Mouse (Mus musculus): ENCODE data around the gene Bpifb9a.
"Not testable (repeated sequence)": the region's sequence is repeated elsewhere in the genome, so short reads cannot be mapped to it uniquely, and the experiment has no call there.

Bpifb9a gene

DNA sequence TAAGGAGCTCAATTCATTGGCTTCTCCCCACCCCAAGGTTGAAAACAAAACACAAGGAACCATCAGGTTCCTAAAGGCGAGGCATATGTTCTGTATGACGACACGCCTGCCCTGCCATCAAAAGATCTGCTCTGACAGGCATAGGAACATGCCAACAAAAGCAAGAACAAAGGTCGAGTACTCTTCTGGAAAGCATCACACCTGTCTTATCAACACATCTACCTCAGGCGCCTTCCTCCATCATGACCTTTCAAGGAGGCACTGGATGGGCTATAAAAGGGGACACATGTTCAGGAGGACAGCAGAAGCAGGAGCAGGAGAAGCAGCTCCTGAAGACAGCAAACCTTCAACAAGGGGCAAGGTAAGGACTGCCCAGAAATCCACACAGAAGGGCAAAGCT is at the start of gene Bpifb9a:
Gene Bpifb9a (plus strand): TSS at position 301 of the 400 bp plus-strand sequence.
- DNase-seq: not testable (repeated sequence)

DNA sequence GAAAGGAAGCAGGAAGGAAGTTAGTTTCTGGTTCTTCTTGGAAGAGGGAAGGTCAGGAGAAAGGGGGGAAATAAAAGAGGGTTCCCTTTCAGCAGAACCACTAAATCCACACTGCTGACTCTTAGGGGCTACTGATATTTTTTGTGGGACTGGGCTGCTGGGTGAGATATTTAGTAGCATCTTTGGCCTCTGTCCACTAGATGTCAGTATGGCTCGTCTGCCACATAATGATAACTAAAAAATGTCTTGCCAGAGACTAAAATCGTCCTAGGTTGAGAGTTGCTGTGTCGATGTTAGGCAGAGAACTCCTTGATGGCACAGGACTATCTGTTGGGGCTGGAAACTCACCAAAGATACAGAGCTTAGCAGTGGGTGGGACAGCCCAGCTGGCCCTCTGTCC is 48.5 kb upstream of the Bpifb9a start:
- DNase-seq: no peak

DNA sequence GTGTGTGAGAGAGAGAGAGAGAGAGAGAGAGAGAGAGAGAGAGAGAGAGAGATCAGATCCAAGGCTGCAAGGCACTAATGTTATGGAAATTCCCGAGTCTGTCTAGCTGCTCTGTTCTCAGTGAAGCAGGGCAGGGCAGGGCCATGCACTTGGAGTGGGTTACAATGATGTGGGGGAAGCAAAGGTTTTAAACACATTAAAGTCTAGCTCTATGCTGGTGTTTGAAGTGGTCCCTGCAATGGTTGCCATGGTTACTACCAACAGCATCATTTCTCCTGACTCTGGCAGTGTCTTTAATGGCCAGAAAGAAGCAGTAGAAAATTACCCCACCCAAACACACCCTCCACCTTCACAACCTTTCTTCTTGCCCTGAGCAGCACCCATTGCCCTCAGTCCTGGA is 46.5 kb upstream of the Bpifb9a start:
- no peak for DNase-seq

DNA sequence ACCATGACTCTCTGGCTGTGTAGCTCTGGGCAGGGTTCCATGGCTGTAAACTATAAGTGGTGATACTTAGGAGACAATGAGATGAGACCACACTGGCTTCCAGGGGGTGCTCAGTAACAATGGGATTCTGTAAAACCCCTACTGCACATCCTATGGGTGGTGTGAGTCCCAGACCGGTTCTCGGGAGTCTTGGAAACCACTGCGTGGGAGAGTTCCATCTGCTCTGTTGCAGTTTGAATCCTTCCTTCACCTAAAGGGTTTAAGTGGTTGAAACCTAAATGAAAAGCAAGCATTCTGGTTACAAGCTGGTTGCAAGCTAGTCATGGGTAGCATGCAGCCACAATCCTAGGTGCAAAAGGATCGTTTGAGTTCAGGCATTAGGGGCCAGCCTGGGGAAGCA is 45.8 kb upstream of the Bpifb9a start:
- no peak for DNase-seq

DNA sequence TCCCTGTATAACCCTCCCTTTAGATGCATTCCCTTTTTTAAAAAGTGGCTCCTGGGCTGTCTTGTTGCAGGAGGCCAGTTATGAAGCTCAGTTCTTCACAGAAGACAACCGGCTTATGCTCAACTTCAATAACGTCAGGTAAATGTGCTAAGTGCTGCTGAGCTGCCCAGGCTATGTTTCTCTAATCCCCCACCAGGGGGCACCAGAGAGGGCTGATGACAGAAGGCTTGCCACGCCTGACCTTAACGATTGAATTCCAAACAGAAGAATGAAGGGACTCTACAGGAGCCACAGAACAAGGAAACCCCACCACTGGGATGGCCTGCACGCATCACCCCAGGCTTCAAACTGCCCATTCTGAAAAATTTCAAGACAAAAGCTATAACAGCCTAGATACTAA is 42.5 kb upstream of the Bpifb9a start:
- peak; percentile 68 to 83 for DNase-seq

DNA sequence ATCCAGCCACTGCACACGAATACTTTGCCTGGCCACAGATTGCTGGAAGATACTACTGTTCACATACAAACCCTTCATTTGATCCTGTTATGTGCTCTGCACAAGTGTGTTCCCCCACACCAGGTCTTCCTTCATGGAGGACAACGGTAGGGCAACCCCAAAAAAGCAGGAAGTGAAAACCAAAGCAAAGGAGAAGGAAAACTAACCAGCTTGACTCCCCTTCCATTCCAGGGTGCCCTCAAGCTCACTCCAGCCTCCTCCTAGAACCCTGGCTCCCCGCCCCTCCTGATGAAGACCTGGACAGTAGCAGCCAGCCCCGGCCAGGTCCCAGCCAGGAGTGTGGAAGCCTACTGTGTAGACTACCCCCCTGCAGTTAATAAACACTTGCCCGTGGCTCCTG is 37.7 kb upstream of the Bpifb9a start:
- DNase-seq: no peak

DNA sequence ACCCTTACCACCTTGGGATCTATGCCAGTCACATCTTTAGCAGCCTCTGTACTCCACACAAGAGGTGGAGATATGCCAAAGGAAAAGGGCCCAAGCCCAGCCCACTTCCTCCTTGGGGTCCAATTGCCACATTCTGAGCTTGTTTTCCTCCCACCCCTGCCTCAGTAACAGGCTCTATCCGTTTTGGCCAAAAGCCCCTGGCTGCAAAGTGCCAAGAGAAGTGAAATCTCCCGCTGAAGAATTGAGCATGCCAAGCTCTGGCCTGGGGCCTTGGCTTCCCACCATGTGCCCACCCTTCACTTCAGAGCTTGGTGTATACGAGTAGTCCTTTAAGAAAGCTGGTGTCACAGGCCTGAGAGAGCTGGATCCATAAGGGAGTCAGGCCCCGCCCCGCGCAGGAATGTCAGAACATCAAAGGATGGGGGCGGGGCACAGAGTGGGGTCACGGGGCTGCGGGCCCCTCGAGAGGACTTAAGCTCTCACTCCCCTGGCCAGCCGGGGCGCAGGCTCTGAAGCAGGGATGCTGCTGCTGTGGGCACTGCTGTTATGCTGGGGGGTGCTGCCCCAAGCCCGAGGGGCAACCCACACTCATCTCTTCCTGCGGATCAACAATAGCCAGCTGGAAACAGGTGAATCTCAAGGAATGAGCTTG is 34.3 kb upstream of the Bpifb9a start, which contains the start of gene Bpifb5:
Gene Bpifb5 (plus strand): TSS at position 478 of the 652 bp plus-strand sequence.
- DNase-seq: peak; percentile 67 to 85

DNA sequence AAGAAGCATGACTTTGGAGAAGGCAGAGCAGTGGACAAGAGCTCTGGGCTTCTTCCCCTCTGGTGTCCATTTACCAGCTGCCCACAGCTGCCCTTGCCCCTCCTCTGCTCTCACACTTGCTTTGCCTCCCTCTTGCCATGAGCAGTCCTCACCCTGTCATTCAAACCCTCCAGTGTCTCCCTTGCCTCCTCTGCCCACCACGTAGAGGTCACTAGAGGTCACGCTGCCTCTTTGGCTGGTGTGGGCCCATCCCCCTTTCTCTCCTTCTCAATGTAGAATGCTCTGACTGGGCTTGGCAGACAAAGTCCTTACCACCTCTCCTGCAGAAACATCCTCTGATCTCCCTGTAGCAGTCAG is 33.8 kb upstream of the Bpifb9a start:
- DNase-seq: peak in 1 of 2 experiments; percentile 25

DNA sequence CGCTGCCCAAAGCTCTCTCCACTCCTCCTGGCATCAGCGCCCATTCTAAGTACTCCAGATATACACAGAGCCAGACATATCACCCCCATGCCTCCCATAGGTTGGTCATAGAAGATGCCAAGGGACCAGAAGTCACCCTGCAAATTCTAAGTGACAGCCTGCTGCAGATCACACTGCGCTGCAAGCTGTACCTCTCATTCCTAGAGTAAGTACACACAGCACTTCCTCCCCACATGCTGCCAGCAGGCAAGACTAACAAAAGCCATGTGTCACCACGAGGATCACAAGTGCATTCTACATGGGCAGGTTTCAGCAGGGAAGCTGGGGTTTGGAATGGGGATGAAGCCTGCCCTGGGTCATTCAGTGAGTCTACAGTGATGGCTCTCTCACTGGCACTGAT is 30.7 kb upstream of the Bpifb9a start:
- peak in 1 of 2 experiments; percentile 12 for DNase-seq

DNA sequence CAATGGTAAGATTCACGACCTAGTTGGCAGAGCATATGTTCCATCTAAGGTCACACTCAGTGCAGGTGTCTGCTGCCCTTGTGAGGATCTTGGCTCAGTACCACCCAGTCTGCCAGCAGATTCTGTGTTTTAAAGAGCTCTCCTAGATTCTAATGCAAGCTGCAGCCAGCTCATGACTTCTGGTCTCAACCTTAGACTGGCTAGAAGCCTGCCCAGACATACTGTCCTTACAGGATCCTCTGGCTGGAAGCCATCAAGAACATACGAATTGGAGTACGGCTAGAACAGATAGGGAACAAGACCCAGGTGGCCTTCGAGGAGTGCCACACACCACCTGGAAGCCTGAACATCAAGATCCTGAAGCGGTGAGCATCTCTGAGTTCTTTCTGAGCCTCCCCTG is 29.8 kb upstream of the Bpifb9a start:
- DNase-seq: no peak

DNA sequence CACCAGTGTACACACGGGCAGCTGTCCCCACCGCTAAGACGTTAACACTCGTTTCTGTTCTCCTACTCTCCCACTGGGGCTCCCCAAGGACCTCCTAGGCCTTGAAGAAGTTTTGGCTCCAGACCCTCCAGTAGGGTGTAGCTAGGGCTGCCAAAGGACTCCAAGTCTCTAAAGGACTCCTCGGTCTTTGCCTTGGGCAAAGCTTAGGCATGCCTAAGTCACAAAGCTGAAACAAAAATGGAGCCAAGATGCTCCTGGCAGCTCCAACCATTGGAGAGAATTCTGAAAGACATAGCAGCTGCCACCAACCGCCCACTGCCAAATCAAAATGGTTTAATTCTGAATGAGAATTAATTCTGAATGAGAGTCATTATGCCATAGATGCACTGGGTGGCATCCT is 24.2 kb upstream of the Bpifb9a start:
- DNase-seq: no peak

DNA sequence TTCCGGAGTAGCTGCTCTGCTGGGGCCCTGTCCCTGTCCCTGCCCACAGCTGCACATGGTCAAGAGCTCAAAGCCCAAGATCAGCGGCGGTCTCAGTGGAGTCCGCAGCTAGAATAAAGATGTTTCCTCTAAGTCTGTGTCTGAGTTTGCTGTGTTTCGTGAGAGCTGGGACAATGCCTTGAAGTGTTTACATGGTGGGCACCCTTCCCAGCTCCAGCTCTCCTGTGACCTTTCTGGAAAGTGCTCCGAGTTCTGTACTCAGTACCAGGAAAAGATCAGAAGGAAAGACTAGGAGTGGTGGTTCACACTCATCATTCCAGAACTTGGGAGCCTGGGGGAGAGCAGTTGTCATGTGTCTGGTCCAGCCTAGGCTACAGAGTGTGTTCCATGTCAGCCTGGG is 16.9 kb upstream of the Bpifb9a start:
- DNase-seq: peak; percentile 32 to 44

DNA sequence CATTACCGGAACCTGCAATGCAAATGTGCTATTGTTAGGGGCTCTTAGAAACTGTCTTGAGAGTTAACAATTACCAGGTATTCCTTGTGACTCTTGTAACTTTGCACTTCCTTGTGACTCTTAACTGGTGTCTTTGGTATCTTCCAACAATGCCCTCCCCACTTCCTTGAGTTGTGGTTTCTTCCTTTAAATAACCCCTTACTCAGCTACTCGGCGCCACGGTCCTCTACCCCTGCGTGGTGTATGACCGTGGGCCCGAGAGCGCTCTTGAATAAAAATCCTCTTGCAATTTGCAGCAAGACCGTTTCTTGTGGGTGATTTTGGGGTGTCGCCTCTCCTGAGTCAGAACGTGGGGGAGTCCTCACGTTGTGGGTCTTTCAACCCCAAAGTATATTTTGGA is 14.9 kb upstream of the Bpifb9a start:
- DNase-seq: not testable (repeated sequence)

DNA sequence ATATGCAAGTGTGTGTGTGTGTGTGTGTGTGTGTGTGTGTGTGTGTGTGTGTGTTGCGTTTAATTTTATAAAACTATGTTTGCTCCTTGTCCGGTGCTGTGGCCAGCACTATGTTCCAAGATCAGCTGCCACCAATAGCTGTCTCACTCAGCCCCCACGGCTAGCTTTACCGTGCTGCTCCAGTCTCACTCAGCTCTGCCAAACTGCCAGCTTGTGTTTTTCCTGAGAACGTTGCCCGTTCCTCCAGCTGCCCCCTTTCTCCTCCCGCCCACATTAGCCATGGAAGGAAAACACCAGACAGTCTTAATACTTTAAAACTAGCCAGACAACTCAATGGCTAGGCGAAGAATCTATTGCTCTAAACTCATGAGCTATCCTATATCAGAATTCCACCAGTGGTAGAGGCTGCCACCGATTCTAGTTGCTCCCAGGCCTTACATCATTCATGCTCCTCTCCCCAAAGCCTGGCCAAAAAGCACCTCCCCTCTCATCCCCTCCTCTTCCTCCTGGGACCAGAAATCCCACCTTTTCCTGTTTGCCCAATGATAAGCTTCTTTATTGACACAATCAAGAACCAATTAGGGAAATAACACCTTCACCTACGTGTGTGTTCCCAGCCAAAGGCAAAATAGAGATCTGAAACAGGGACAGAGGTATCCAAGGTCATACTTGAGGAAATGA is 14.2 kb upstream of the Bpifb9a start:
- DNase-seq: no peak

DNA sequence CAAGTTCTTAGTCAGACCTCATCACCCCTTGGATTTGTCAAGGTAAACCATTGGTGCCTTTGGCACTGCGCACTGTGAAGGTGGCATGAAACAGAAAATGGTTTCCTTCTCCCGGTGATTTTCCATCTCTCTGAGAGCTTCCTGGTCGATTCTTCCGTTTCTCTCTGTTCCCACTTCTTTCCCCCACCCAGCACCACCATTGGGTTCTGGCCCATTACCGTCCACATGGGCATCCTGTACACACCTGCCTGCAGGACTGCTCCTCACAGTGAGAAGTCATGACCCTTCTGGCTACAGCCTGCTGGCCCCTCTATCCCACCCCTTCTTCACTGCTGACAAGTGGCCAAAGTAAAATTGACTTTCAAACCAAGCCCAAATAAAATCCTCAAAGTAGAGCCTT is 12.3 kb upstream of the Bpifb9a start:
- no peak for DNase-seq

DNA sequence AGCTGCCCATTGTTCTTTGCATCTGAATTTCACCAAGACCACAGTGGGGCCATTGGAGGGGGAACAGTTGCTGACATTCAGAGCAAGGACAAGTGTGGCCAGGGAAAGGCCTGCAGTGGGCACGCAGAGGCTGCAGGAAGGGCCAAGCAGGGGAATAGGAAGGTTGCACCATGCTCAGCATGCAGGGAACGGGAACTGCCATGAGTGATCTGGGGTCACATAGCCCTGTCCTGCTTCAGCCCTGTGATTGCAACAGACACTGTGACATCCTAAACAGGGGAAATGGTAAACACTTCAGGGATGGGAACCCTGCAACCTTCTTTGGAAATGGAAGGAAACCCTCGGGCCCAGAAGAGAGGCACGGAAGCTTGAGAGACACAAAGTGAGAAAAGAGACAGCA is 2.4 kb upstream of the Bpifb9a start:
- not testable (repeated sequence) for DNase-seq

DNA sequence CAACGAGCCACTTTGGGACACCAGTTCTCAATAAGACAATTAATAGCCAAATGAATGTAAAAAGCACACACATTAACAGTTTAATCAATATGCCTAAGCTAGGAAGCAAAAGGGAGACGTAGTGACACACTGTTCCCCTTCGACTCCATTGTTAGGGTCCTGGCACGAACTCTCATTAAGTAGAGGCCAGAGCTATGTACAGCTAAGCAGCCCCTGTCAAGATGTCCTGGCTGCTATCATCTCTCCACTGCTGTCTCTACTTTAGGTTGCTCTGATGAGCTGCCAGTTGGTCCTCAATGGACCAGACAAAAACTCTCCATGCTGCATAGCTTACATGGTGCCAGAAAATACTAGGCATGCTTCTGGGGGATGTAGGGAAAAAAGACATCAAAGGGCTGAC is 1.9 kb upstream of the Bpifb9a start:
- no peak for DNase-seq

DNA sequence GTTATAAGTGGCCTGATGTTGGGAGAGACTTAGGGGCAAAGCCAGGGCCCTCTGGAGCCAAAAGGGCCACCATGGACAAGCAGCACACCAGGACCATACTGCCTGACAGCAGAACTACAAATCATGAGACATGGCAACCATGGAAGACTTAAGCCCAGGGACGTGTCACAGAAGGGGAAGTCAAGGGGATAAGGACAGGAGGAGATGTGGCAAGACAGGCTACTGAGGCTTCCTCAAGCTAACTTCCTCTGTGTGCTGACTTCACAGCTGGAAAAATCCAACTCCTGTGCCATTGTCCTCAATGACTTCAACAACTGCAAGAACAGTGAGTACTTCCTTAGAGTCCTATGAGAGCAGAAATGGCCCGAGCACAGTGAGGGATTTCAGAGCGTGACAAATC is 6.7 kb downstream of the Bpifb9a start:
- not testable (repeated sequence) for DNase-seq

DNA sequence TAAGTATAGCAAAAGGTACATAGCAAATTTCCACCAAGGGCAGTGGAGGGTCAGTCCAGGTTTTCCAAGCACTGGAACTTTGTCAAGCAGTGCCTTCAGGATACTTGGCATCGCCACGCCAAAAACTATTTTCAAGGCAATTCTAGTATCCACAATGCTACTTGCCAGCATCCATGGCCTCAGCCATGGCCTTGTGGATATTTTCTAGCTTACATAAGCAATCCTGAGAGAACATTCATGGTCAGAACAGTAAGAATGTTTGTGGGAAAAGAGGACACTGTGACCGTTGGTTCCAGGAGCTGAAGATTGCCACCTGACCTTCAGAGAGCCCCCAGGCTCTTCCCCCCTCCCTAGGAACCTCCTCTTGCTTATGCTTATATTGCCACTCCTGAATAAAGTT is 34.2 kb downstream of the Bpifb9a start:
- not testable (repeated sequence) for DNase-seq

DNA sequence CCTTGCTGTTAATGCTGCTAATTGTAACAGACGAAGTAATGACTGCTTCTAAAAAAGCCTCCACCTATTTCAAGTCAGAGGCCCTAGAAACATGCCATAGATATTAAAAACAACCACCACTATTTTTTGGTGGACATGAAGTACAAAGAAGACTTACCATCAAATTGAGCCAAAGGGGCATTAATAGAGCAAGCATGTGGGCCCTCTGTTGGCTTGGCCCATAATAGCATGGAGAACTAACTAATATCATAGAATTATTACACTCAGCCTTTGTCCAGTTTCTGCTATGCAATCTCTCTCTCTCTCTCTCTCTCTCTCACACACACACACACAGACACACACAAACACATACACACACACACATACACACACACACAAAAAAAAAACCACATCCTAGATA is 35.2 kb downstream of the Bpifb9a start:
- DNase-seq: no peak

DNA sequence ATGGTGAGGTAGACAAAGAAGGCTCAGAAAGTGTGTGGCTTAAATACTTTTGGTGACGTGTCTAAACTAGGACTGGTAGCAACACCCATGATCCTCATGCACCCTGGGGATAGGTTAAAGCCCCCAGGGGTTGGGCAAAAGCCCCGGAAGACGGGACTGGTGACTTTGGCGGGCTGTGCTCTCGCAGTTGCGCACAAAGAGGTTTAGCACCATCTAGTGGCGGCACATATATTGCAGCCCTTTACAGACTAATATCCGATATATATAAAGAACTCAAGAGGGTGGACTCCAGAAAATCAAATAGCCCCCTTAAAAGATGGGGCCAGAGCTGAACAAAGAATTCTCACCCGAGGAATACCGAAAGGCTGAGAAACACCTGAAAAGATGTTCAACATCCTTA is 37.1 kb downstream of the Bpifb9a start:
- peak in 1 of 2 experiments; percentile 51 for DNase-seq

DNA sequence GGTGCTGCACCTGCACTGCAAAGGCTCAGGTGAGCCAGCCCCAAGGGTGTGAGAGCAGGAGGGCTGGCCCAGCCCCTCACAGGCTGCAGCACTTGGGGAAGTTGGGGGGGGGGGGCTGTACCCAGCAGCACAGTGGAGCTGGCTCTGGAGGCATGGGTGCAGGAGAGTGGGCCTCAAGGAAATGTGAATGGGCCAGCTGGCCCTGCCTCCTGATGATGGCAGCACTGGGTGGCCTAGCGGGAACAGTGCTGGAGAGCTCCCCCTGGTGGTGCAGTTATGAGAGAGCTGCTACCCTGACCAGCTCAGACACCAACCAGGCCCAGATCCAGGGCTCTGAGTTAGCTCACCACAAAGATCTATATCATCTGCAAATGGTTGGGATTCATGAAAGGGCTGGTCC is 42.8 kb downstream of the Bpifb9a start:
- peak; percentile 67 to 81 for DNase-seq

DNA sequence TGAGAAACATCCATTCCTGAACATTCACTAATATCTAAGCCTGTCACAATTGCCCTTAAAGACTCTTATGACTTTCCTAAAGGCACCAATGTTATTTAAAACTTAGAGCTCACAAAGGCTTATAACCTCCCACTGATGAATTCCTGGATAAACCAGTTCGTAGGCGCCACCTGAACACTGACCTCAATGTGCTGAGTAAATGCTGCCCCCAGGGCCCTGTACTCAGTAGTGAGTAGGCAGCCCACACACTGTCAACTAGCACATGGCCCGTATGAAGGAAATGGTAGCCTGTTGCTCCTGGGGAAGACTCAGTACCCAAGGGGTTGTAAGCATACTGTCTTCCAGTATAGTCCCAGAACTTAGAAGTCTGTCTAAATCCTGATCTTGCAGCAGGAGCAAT is 44.1 kb downstream of the Bpifb9a start:
- DNase-seq: no peak

DNA sequence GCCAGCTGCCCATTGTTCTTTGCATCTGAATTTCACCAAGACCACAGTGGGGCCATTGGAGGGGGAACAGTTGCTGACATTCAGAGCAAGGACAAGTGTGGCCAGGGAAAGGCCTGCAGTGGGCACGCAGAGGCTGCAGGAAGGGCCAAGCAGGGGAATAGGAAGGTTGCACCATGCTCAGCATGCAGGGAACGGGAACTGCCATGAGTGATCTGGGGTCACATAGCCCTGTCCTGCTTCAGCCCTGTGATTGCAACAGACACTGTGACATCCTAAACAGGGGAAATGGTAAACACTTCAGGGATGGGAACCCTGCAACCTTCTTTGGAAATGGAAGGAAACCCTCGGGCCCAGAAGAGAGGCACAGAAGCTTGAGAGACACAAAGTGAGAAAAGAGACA is 47.0 kb downstream of the Bpifb9a start:
- not testable (repeated sequence) for DNase-seq

DNA sequence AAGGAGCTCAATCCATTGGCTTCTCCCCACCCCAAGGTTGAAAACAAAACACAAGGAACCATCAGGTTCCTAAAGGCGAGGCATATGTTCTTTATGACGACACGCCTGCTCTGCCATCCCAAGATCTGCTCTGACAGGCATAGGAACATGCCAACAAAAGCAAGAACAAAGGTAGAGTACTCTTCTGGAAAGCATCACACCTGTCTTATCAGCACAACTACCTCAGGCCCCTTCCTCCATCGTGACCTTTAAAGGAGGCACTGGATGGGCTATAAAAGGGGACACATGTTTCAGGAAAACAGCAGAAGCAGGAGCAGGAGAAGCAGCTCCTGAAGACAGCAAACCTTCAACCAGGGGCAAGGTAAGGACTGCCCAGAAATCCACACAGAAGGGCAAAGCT is 49.3 kb downstream of the Bpifb9a start, which contains the start of gene Bpifb9b:
Gene Bpifb9b (plus strand): TSS at position 301 of the 400 bp plus-strand sequence.
- DNase-seq: not testable (repeated sequence)
